Mouse (Mus musculus) liver, adult (tissue): ENCODE data around the gene Gm10487.
"Not testable (repeated sequence)": the region's sequence is repeated elsewhere in the genome, so short reads cannot be mapped to it uniquely, and the experiment has no call there.

Experiments used
- GATA4 ChIP-seq: IDR thresholded peaks from 2 replicates; pipeline ENCODE4 v1.6.1; 2014; ENCODE audit warnings: mild to moderate bottlenecking, low read length; ENCODE audit not compliant: insufficient replicate concordance

The Gm10487 gene

GRCm38 (mm10) chrX:30843369-30843768 lies at the start of gene Gm10487:
Gm10487 (minus strand) TSS chrX:30843469.
- not testable (repeated sequence) for TF ChIP-seq GATA4
